Mouse (Mus musculus) heart, postnatal 4 days (tissue): ENCODE results near the gene Fxyd1. TPM values are rescaled to one million over a fixed set of nuclear protein-coding genes. Genes with fewer than 3 reads are reported as not detected.
A peak's percentile ranks its signal among the peaks of the same experiment; 100 is the strongest.

Experiments
- DNase-seq: peaks from one replicate; pipeline ENCODE4 v3.0.0; 2021
- total RNA-seq, 2 experiments: library from RNA; stranded (reverse); gene quantifications; 2 replicates each; pipeline ENCODE4 v1.2.3; 2021

The Fxyd1 gene
- total RNA-seq, 2 experiments from 2014 or later, result 646 to 728 TPM

DNA sequence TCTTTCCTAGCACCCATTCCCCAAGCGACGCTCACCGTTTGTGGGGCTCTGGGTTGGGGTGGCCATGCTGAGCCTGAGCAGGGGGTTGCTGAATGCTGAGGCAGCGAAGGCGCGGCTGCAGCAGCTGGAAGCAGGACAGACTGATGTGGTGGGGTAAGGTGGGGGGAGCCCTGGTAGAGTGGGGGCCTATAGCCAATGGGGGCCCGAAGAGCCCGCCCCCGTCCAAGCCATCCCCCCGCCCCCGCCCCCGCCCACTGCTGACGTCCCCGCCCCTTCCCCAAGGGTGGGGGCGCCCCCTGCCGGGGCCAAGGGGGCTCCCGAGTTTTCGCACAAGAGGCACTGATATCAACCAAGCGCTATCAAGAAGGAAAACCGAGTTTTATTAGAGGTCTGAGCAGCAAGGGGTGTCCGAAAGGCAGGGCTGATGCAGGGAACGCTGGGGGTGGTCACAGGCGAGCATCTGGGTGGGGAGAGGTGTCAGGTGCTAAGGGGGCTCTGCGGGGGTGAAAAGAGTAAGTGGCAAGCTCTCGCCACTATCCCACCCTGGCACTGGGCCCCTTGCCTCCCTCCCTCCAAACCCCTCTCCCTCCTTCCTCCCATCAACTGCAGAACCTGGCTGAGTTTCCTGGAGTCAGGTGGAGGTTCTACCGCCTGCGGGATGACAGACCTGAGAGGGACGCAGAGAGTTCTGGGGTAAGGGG is 5.5 kb downstream of the Fxyd1 start, which contains the start of gene Fxyd7:
Gene Fxyd7 (minus strand): TSS at position 147 of the 701 bp plus-strand sequence.
- DNase-seq, result peak; percentile 27

DNA sequence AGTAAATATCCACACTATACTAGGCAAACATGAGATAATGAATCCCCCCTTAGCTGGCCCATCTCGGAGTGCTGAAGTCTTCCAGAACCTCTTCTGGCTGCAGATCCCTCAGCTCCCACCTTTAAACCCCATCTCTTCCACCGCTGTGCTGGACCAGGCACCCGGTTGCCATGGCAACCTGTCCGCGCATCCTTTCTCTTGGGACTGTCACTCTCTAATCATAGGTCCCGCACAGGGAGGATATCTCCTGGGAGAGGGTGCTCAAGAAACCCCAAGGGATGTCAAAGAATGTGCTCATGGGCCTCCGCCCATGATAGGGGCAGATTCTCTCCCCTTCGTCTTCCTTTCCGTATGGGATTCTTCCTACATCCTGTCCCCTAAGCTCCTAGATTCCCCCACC is 6.1 kb downstream of the Fxyd1 start:
- peak; percentile 25 for DNase-seq

DNA sequence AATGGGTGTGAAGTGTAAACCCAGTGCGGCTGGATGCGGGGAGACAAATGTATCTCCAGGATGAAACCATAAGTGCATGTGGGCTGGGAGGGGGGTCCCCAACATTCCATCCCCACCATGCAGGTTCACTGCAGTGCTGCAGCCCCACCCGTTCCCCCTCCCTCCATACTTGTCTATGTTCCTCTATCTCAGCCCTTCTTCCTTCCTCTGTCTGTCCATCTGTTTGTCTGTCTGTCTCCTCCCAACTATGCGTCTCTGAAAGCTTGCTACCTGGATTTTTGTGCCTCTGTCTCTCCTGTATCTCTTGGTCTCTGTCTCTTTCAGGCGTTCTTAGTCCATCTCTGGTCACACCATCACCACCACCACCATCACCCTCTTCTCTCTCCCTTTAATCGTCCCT is 6.5 kb downstream of the Fxyd1 start:
- no peak for DNase-seq

DNA sequence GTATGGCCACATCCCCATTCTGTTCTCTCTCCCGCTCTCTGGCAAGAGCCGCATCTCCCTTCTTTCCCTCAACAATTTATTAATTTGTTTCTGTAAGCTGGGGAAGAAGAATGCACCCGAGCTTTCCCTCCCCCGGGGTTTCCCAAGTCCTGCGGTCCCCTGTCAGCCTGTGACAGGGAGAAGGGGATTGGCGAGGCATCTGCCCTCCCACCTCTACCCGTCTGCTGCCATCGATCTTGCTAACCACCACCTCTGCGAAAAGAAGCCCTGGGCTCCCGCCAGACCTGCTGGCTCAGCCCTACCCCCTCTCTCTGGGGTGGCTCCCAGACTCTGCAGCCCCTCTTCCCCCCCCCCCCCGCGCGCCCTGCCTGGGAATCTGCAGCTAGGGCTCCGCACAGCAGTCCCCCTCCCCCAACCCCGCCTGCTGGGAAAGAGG is 7.1 kb downstream of the Fxyd1 start:
- DNase-seq, result no peak

- DNase-seq, result peak; percentile 49
These were observed 7.7 kb downstream of the Fxyd1 start for GRCm38 (mm10) chr7:31049135-31049845.

- no peak for DNase-seq
These were observed 14.5 kb downstream of the Fxyd1 start, which contains the start of gene Fxyd5 for GRCm38 (mm10) chr7:31042431-31042910. Gene Fxyd5 (minus strand): TSS chr7:31042481.

- DNase-seq, result peak; percentile 73
These were observed 15.2 kb downstream of the Fxyd1 start for GRCm38 (mm10) chr7:31041662-31042315.

DNA sequence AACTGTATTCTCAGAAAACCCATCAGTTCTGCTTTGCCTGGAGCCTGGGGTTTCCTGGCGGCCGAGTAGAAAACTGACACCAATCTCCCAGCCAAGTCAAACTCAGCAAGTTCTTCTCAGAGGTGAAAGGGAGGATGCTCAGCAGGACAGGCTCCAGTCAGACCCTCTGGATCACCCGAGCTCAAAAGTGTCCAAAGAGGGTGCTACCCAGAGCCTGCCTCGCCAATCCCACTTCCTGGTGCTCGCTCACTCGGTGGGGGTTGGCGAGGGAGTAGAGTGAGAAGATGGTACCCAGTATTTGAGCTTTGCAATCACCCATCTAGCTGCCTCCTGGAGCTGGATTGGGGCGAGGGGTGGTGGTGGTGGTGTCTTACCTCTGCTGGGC is 16.0 kb downstream of the Fxyd1 start:
- DNase-seq, result no peak

- no peak for DNase-seq
These were observed 16.5 kb downstream of the Fxyd1 start for GRCm38 (mm10) chr7:31040281-31041022.

GRCm38 (mm10) chr7:31039011-31039410 is 18.0 kb downstream of the Fxyd1 start:
- DNase-seq, result no peak

DNA sequence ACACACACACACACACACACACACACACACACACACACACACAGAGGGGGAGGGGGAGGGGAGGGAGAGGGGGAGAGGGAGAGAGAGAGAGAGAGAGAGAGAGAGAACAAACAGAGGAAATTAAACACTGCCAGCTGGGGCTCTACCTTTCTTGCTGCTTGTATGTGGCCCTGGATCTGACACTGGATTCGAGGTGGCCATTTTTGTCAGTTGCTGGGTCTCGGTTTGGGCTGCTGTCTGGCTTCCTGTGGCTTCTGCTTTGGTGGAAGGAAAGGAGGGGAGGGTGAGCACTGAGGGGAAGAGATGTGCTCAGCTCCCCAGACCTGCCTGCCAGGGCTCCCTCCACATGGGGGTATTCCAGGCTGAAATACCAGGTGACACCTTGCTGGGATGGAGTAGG is 19.3 kb downstream of the Fxyd1 start:
- DNase-seq, result no peak

DNA sequence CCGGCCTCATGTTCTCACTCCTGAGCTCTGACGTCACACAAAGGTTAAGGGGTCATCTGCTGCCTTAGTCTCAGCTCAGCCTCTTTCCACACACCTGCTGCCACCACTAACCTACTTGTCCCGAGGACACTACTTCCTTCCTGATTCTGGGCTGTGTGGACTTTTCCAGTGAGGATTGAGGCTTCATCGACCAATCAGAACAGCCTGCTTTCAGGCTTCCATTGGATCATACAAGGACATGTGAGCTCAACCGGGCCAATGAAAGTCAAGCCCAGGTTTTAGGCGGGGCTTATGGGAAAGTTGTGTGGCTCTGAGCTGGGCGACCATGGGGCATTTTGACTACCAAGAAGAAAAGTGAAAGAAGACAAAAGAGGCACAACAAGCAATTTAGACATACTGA is 20.1 kb downstream of the Fxyd1 start:
- DNase-seq, result no peak

- DNase-seq, result no peak
These were observed 21.7 kb downstream of the Fxyd1 start for GRCm38 (mm10) chr7:31035291-31035690.

DNA sequence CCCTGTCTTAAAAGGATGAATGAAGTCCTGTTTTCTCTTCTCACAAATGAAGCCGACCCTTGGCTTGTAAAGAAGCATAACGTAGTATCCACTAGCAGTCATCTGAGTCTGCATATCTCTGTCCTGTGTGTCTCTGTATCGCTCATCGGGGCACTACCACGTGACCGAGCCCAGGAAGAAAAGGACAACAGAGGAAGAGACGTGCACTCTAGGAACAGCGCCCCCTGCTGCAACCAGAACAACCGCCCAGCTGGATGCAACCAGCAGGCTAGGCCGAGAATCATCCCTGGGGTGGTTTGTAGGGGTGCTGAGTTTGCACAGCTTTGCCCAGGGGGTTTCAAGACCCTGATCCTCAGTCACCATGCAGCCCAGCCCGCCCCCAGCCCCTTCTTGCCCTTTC is 22.2 kb downstream of the Fxyd1 start:
- DNase-seq, result peak; percentile 35

DNA sequence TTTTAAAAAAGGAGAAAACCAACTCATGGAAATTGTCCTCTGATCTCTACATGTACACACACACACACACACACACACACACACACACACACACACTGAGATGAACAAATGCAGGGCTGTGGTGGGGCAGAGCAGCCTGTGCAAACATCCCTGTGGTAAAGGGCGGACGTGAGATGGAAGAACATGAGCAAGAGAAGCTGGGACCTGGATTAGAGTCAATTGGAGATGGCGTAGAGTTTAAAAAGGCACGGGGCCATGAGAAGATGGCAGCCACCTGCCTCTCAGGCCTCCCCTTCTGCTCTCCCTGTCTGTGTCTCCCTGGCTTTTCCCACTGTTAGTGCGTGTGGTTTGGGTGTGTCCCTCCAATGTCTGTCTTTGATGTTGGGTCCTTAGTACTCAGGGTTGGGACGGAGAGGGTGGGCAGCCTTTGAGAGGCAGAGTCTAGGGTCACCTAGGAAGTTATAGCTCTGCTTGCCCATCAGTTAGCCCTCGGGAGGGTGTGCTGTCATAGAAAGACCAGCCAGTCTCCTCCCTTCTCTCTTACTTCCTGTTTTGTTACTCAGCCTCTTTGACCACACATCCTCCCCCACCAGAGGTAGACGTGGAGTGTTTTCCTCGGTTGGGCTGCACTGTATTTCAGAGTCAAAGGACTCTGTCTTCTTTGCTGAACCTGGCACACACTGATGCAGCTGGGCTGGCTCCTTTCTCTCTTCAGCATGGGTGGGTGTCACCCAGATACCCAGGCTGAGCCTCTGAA is 23.4 kb downstream of the Fxyd1 start:
- no peak for DNase-seq

DNA sequence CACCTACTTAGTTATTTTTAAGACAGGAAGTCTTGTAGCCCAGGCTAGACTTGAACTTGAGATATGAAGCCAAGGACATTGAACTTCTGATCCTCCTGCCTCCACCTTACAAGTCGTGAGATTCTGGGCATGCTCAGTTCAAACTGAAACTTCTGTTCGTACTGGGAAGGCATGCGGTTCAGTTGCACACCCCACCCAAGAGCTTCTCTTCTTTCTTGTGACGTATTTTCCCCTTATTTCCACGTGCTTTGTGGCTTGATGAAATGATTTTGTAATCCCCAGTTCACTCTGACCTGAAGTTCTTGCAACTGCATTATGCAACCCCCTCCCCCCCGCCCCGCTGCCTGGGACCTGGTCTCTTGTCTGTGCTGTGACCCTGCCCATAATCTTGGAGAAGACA is 25.3 kb downstream of the Fxyd1 start:
- DNase-seq, result no peak

GRCm38 (mm10) chr7:31030717-31031116 is 26.3 kb downstream of the Fxyd1 start:
- DNase-seq, result no peak

DNA sequence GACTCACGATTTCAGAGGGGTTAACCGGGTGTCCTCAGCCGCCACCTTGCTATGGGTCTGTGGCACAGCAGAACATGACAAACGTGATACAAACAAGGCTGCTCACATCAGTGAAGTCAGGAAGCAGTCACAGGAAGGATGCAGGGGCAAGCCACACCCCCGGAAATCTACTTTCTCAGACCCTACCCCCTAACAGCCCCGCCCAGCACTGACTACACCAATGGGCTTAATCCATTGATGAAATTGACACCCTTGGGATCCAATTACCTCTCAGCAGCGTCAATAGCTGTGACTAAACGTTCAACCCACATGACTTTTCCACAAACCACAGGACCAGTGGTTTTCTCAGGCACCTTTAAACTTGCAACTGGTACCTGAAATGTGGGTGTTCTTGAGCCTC is 28.4 kb downstream of the Fxyd1 start:
- no peak for DNase-seq

- peak; percentile 54 for DNase-seq
These were observed 39.7 kb downstream of the Fxyd1 start for GRCm38 (mm10) chr7:31017104-31017901.

DNA sequence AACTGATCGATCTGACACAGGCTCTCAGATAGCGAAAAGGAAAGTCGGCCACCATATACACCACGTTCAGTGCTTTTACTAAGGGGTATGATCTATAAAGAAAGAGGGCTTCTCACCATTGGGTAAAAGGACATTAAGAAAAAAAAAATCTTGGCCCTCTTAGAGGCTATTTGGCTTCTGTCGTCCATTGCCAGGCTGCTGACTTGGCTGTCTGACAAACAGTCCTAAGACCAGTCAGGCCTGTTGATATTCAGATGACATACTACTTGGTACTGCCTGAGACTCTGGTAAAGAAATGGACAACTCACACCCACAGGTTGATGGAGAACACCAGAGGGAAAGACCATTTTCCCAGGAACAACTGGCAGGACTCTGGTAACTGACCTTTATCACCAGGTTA is 44.0 kb downstream of the Fxyd1 start:
- no peak for DNase-seq

DNA sequence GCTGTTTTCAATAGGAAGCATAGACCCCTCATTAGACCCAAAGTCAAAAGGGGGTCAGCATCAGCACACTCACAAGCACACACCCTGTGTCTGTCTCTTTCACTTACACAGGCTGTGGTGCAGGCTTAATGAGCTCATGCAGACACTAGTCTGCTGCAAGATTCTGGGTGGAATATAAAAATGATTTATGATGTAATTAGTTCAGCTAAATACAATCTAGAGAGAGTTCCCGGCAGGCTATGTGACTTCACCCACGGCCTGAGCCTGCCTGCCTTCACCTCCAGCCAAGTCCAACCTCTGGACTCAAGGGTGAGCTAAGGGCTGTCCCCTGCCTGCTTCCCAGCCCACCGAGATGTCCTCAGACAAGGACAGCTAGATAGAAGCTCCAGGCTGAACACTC is 48.1 kb downstream of the Fxyd1 start:
- DNase-seq, result no peak
